Mouse (Mus musculus) mature B cell (primary cell): ENCODE data around the gene Cdh1.

Experiments
- in situ Hi-C: fragments of 300-500 bp; cut with MboI; formaldehyde crosslinking; loops from 2 replicates; pipeline ENCODE4 v1.14.3; 2019

The Cdh1 gene

GRCm38 (mm10) chr8:106656046-106656445 is 52.9 kb downstream of the Cdh1 start:
- in situ Hi-C loops, result loop anchor here (25.0 kb wide), 1 partner anchor 519 kb away; the partner anchor contains the start of gene Esrp2

GRCm38 (mm10) chr8:106672786-106673185 is 69.6 kb downstream of the Cdh1 start:
- in situ Hi-C loops, result loop anchor here (25.0 kb wide), 1 partner anchor 535 kb away; the partner anchor contains the start of gene Esrp2

GRCm38 (mm10) chr8:106674318-106674717 is 71.2 kb downstream of the Cdh1 start:
- in situ Hi-C loops, result loop anchor here (25.0 kb wide), 1 partner anchor 537 kb away; the partner anchor contains the start of gene Esrp2

DNA sequence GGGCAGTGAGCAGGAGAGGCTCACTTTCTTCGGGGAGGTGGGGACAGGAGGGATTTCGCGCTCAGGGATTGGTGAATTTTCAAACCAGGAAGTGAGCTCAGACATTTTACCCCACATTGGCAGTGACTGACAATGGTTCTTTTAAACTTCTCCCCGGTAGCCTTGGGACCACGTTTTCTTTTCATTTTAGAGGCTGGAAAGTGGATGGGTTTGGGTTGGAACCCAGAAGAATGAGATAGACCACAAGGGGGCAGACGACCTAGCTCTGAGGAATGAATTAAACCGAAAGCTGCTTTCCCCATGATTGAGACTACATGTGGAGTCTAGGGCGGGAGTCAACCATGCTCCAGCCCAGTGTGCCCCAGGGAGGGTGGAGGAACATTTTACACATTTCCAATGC is 71.7 kb downstream of the Cdh1 start:
- in situ Hi-C loops, result loop anchor here (25.0 kb wide), 1 partner anchor 538 kb away; the partner anchor contains the start of gene Esrp2

DNA sequence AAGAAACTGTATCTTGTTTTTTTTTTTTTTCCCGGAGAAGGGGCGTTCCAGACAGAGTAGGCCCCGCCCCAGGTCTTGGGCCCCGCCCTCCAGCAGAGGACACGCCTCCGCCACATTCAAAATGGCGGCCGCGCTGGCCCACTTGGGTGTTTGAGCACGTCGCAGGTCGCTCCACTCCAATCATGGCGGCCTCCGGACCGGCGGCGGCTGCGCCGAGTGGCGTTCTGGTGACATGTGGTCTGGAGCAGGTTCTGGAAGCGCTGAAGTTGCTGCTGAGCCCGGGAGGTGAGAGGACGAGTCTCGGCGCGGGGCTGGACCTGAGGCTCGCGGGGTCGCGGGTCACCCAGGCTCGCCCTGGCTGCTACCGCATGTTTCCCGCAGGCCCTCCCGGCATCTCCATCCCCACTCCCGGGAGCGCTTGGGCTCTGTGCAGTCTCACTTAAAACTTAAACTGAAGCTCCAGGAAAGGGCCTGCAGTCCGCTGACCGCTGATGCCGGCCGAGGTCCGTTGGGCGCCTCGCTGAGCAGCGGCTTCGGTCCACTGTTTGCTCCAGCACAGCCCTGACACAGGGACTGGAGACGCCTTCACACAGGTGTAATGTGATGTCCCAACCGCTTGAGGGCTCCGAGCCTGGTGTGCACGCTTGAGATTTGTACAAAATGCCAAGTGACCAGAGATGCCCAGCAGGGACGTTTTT is 80.0 kb downstream of the Cdh1 start, which contains the start of gene Tango6:
TSS of gene Tango6 (plus strand) at position 98 of the 698 bp plus-strand sequence.
- in situ Hi-C loops, result no loop called here

- in situ Hi-C loops, result no loop called here
Observed at GRCm38 (mm10) chr8:106684387-106684786, 81.2 kb downstream of the Cdh1 start.

GRCm38 (mm10) chr8:106687479-106687878 is 84.3 kb downstream of the Cdh1 start:
- in situ Hi-C loops, result no loop called here

- in situ Hi-C loops, result no loop called here
Observed at GRCm38 (mm10) chr8:106697748-106698248, 94.6 kb downstream of the Cdh1 start.

GRCm38 (mm10) chr8:106699588-106699987 is 96.4 kb downstream of the Cdh1 start:
- in situ Hi-C loops, result no loop called here

GRCm38 (mm10) chr8:106700131-106700530 is 97.0 kb downstream of the Cdh1 start:
- in situ Hi-C loops, result loop anchor here (25.0 kb wide), 1 partner anchor 187 kb away; the partner anchor contains the start of gene Utp4

GRCm38 (mm10) chr8:106701360-106701759 is 98.2 kb downstream of the Cdh1 start:
- in situ Hi-C loops, result loop anchor here (25.0 kb wide), 1 partner anchor 186 kb away; the partner anchor contains the start of gene Utp4

GRCm38 (mm10) chr8:106704199-106704900 is 101.2 kb downstream of the Cdh1 start:
- in situ Hi-C loops, result loop anchor here (25.0 kb wide), 1 partner anchor 183 kb away; the partner anchor contains the start of gene Utp4

DNA sequence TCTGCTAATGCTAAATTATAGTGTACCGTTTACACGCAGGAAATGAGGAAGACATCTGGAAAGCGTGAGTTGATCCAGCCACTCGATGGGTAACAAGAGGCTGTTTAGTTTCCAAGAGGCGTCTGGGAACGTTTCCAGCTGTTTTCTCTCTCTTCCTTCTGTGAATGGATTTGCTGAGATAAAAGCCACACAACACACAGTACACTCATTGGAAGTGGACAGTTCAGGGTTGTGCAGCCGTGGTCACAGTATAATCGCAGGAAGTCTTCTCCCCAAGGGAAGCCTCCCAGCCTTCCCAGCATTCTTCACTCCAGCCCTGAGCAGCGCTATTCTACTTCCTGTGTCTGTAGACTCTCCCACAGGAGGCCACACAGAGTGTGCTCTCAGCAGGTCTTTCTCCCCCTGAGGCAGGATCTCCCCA is 101.8 kb downstream of the Cdh1 start:
- in situ Hi-C loops, result loop anchor here (25.0 kb wide), 1 partner anchor 182 kb away; the partner anchor contains the start of gene Utp4

DNA sequence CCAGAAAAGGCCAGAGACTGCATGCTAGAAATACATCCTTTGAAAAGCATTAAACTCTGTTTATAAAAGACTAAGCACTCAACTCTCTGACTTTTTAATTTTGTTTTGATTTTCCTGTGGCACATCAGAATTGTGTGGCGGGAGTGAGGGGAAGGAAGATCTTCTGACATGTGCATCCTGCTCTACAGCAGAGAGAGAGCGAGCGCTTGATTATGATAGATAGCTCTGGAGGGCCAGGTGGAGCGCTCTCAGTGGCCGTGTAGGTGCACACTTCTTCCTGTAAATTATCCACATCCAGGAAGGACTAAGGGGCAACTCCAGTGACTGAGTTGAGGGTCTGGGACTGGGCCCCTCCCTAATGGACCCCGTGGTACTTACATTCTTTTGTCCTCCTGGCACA is 103.0 kb downstream of the Cdh1 start:
- in situ Hi-C loops, result loop anchor here (25.0 kb wide), 1 partner anchor 181 kb away; the partner anchor contains the start of gene Utp4

DNA sequence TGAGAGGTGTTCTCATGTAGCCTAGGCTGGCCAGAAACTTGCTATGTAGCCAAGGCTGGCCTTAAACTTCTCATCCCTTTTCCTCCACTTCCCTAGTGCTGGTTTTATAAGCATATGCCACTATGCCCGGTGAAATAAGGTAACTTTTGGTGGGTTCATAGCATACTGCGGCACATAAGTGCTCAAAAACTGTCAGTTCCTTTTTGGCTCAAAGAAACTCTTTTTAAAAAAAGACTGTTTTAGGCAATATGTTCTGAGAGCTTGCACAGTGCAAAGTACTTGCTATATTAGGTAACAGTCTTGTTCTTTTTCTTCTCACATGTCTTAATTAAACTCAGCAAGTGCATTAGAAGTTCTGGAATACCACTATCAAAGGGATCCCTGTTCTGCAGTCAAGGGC is 106.9 kb downstream of the Cdh1 start:
- in situ Hi-C loops, result loop anchor here (25.0 kb wide), 1 partner anchor 177 kb away; the partner anchor contains the start of gene Utp4

- in situ Hi-C loops, result loop anchor here (25.0 kb wide), 1 partner anchor 175 kb away; the partner anchor contains the start of gene Utp4
Observed at GRCm38 (mm10) chr8:106712487-106712886, 109.3 kb downstream of the Cdh1 start.

DNA sequence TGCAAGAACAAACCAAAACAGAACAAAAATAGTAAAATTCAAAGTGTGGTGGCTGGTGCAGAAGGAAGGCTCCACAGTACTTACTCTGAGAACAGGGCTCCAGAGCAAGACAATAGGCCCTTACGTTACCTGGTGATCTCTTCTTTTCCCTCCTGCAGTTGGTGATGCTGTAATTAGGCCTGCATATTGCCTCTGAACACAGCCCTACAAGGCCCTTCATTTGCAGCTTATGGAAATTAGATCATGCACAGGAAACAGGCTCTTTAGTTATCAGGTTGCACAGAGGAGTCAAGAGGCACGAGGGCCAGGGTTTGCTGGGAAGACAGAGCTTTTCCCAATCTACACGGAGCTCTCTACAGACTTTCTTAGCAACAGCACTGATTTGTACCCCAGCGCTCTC is 111.1 kb downstream of the Cdh1 start:
- in situ Hi-C loops, result loop anchor here (25.0 kb wide), 1 partner anchor 173 kb away; the partner anchor contains the start of gene Utp4

DNA sequence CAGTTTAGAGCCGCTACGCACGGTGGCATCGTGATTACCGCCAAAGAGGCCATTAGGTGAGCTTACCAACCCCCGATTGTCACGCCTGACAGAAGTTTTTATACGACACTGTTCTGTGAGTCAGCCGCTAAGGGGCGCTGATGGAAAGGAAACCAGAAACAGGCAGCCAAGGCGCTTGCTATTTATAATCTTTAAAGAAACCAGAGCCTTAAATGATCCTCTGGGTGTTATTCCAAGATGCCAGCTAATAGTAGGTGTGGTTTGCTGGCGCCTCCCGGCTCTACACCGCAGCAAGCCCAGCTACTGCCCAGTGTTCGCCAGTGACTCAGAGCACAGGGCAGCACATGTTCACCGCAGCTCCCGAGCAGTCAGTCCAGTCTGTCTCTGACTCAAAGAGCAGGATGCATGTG is 114.9 kb downstream of the Cdh1 start:
- in situ Hi-C loops, result loop anchor here (25.0 kb wide), 1 partner anchor 169 kb away; the partner anchor contains the start of gene Utp4
